Mouse (Mus musculus) adrenal gland, postnatal 14 days (tissue): ENCODE data around the gene C2cd6. TPM values are rescaled to one million over a fixed set of nuclear protein-coding genes. Genes with fewer than 3 reads are reported as not detected.
A peak's percentile ranks its signal among the peaks of the same experiment; 100 is the strongest.

Experiments
- DNase-seq: peaks from one replicate; pipeline ENCODE4 v3.0.0; 2021; ENCODE audit warnings: mixed read lengths
- long read RNA-seq, 2 experiments: library from polyadenylated mRNA; stranded (forward); transcript quantifications; one replicate each; pipeline ENCODE4 v2.0.0; 2021
- total RNA-seq: library from RNA; stranded (reverse); gene quantifications from 2 replicates; pipeline ENCODE4 v1.2.3, GENCODE M21; 2021

C2cd6 gene
- total RNA-seq, result not detected in 2 replicates
- long read RNA-seq, experiment 1, result 0 reads
- long read RNA-seq, experiment 2, result 0 reads

DNA sequence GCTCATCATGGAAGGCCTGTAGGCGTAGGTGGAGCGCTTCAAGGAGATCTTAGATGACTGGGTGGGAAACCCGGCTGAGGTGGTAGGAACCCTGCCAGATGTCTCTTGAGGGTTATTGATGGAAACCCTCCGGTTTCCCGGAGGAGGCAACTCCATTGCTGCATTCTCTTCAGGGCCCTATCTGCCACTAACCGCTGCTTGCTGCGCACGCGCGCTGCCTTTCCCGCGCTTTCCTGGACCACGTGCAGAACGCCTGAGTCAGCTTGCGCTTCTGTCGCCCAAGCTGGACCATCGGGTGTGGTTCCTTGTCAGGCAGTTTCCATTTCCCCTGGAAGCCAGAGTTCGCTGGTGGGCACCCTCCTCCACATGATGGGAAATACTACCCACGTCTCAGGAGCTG, at the start of gene C2cd6:
Gene C2cd6 (minus strand): TSS at position 196 of the 400 bp plus-strand sequence.
- no peak for DNase-seq

- peak; percentile 79 for DNase-seq
Measured at GRCm38 (mm10) chr1:59142809-59143208, 48.1 kb upstream of the C2cd6 start.

GRCm38 (mm10) chr1:59134419-59134818, 39.7 kb upstream of the C2cd6 start:
- no peak for DNase-seq

DNA sequence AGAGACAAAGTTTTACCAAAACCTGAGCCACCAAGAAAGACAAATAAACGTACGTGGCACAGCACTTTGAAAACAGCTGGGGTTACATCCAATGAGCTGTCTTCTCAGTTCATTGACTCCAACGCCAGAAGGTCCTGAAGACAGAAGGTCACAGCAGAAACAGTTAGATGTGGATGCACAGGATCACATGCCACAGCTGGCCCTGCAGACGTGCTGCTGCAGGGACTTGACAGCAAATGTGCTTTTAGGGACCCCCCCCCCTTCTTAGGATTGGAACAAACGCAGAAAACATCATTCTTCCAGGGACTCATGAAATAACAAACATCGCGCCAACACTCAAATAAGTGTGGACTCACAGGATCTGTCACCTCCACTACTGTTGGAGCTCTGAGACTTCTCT, 34.2 kb upstream of the C2cd6 start:
- no peak for DNase-seq

- no peak for DNase-seq
Measured at GRCm38 (mm10) chr1:59125558-59125957, 30.9 kb upstream of the C2cd6 start.

DNA sequence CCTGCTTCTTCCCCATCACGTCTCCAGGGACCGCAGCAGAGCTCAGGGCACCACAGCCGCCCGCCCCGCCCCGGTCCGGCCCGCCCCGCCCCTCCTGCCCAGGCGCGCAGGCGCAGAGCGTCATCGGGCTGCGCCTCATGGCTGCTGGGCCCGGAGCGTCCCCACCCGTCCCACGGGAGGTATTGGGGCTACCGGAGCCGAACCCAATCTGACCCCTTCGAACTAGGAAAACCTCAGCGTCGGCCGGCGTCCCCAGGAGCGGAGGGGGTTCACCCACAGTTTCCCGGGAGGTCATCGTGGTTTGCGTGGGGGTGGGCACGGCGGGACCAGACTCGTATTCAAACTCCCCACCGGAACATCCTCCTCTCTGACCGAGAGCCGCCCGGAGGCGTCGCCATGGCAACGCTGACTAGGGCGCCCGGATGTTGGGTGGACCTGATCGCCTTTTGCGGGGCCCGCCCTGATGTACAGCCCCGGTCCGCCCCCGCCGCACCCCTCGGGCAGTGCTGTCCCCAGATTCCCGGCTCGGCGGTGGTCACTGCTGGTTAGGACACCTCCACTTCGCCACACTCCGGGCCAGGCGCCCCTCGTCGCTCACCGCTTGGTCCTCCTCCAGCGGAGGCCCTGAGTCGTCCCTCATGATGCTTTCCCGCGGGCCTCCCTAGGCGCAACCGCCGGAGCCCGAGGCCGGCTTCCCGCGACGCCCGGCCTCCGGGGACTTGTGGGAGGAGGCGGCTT, 25.2 kb upstream of the C2cd6 start, which contains the start of gene Tmem237:
Gene Tmem237 (minus strand): TSS at position 689 of the 738 bp plus-strand sequence.
- peak; percentile 95 for DNase-seq

DNA sequence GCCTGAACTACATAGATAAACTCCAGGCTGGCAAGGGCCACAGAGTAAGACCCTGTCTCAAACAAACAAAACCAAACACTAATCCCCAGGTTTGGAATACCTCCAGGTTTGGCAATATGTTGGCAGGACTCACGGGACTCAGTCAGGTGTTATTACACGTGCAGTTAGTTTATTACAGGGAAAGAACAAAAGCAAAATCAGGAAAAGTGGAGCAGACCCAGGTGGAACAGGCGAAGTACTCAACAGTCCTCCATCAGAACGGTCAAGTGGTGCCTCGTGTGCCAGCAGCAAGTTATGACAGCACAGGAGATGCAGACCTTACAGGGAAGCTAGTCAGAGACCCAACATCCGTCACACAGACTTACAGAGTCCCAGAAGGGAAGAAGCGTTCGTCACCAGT, 15.8 kb upstream of the C2cd6 start:
- DNase-seq, result peak; percentile 14

DNA sequence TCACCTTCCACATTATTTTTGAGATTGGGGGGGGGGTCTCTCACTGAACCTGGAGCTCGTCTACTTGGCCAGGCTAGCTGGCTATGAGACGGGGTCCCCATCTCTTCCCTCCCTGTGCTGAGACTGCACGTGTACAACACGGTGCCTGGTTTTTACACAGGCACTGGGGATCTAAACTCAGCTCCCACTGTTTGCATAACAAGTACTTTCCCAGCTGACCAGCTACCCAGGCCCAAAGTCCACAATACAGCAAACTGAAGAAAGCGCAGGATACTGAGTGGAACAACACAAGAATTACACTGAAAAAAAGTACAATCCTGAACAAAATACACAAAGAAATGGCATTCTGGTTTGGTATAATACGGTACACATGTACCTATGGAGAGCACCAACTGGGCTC, 7.4 kb upstream of the C2cd6 start:
- no peak for DNase-seq

GRCm38 (mm10) chr1:59101020-59101419, 6.3 kb upstream of the C2cd6 start:
- no peak for DNase-seq

GRCm38 (mm10) chr1:59070867-59071266, 23.8 kb downstream of the C2cd6 start:
- DNase-seq, result no peak

GRCm38 (mm10) chr1:59067976-59068375, 26.7 kb downstream of the C2cd6 start:
- peak; percentile 72 for DNase-seq

DNA sequence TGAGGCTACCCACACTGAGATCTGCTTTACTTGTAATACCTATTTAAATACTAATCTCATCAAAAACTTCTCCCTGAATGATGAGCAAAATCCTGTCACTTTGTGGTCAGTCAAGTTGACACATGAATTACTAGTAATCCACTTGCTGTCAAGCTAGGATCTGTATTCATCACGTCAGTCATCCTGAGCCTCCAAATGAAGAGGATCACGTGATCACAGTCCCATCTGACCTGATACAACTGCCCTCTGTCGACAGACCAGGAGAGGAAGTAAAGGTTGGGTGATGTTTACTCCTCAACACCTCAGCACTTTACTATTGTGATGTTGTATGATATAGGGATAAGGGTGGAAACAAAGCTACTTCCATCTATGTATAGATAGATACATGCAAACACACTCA, 31.0 kb downstream of the C2cd6 start:
- DNase-seq, result no peak

- no peak for DNase-seq
Measured at GRCm38 (mm10) chr1:59056955-59057354, 37.7 kb downstream of the C2cd6 start.

GRCm38 (mm10) chr1:59051306-59051705, 43.4 kb downstream of the C2cd6 start:
- DNase-seq, result no peak

GRCm38 (mm10) chr1:59037723-59038122, 57.0 kb downstream of the C2cd6 start:
- no peak for DNase-seq

DNA sequence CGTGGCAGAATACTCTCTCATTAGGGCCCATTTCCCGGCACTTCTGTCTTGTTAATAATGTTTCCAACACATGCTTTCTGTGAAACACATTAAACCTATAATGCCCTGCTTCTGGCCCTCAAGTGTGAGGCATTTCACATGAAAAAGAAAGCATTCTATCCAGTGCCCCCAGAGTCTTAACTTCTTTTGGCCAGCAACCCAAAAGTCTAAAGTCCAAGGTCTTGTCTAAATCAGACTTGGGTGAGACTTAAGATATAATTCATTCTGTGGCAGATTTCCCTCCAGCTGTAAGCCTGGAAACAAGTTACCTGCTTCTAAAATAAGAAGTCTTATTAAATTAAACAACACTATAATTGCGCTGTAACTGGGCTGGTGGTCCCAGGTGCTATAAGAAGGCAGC, 73.1 kb downstream of the C2cd6 start:
- no peak for DNase-seq

GRCm38 (mm10) chr1:59009250-59009649, 85.5 kb downstream of the C2cd6 start:
- DNase-seq, result peak; percentile 44

Other genes with a start within 250 kb of the C2cd6 start
- 44.5 and 55.7 TPM in 2 replicates for gene Trak2, start 121.5 kb downstream of the C2cd6 start, total RNA-seq
- 40.0 and 51.1 TPM in 2 replicates for gene Stradb, start 121.4 kb downstream of the C2cd6 start, total RNA-seq
- gene Tmem237, start 25.5 kb upstream of the C2cd6 start, total RNA-seq, result 16.1 and 17.1 TPM in 2 replicates
- 0.23 and 0.33 TPM in 2 replicates for gene Mpp4, start 68.5 kb upstream of the C2cd6 start, total RNA-seq
- 13.2 and 14.4 TPM in 2 replicates for gene Als2, start 142.3 kb upstream of the C2cd6 start, total RNA-seq
- gene Cdk15, start 162.0 kb upstream of the C2cd6 start, total RNA-seq, result not detected in 2 replicates